Mouse (Mus musculus) CH12.LX (cell line): ENCODE data around the gene Fcrls. TPM values are rescaled to one million over a fixed set of nuclear protein-coding genes. Genes with fewer than 3 reads are reported as not detected.

Experiments used
- DNase-seq: peaks from one replicate; pipeline ENCODE4 v3.0.0-alpha.2; 2013; ENCODE audit errors: extremely low read depth
- H3K27ac ChIP-seq: 2 replicates; pipeline ENCODE4 v1.5.1; 2012; ENCODE audit warnings: low read depth, mild to moderate bottlenecking, control low read depth, moderate library complexity; ENCODE audit not compliant: insufficient read depth
- H3K27me3 ChIP-seq: replicated peaks from 2 replicates; pipeline ENCODE3; 2012; ENCODE audit warnings: inconsistent platforms
- H3K36me3 ChIP-seq, 2 experiments: replicated peaks in 1 of 2; 2 replicates each; pipeline versions ENCODE3 to v1.6.1; 2012; ENCODE audit warnings: inconsistent platforms in 1 of 2, low read length in 1 of 2, mild to moderate bottlenecking in 1 of 2, mixed read lengths in 1 of 2, moderate library complexity in 1 of 2; ENCODE audit not compliant: control insufficient read depth in 1 of 2, insufficient read depth in 1 of 2
- H3K4me1 ChIP-seq, 2 experiments: 2 replicates each; pipeline ENCODE4 v1.6.1; 2012; ENCODE audit warnings: inconsistent platforms in 1 of 2, moderate library complexity in 1 of 2; ENCODE audit not compliant: insufficient read depth in 2 of 2, control insufficient read depth in 1 of 2
- H3K4me2 ChIP-seq: 2 replicates; pipeline ENCODE4 v1.6.1; 2012; ENCODE audit warnings: low read depth, mild to moderate bottlenecking, control low read depth; ENCODE audit not compliant: poor library complexity, insufficient read depth, severe bottlenecking
- H3K4me3 ChIP-seq, 3 experiments: fragments of 150-350 bp in 1 of 3; sonication (generic) in 1 of 3; replicated peaks in 1 of 3; 2 replicates each; pipeline versions ENCODE3 to v1.5.1; 2011 to 2012; ENCODE audit warnings: low read depth in 2 of 3, low read length in 2 of 3, mild to moderate bottlenecking in 2 of 3, moderate library complexity in 2 of 3, control low read depth in 1 of 3, improper control_type of control experiment in 1 of 3, inconsistent platforms in 1 of 3, mixed read lengths in 1 of 3; ENCODE audit not compliant: poor library complexity in 1 of 3
- H3K79me2 ChIP-seq: replicated peaks from 2 replicates; pipeline ENCODE4 v1.6.1; 2012; ENCODE audit warnings: mild to moderate bottlenecking, moderate library complexity; ENCODE audit not compliant: control insufficient read depth, poor library complexity, insufficient read depth, severe bottlenecking; ENCODE audit errors: extremely low read depth
- H3K9ac ChIP-seq: 2 replicates; pipeline ENCODE4 v1.6.1; 2012; ENCODE audit warnings: low read depth, mild to moderate bottlenecking, control low read depth, moderate library complexity; ENCODE audit not compliant: insufficient read depth
- H3K9me3 ChIP-seq: replicated peaks from 2 replicates; pipeline ENCODE3; 2012; ENCODE audit warnings: low read length, inconsistent platforms, mixed read lengths
- CHD1 ChIP-seq: IDR thresholded peaks from 2 replicates; pipeline ENCODE4 v1.6.1; 2012; ENCODE audit warnings: low read depth, low read length, improper control_type of control experiment, inconsistent platforms
- CHD2 ChIP-seq: IDR thresholded peaks from 2 replicates; pipeline ENCODE4 v1.6.1; 2011; ENCODE audit warnings: low read length, improper control_type of control experiment
- ELF1 ChIP-seq: IDR thresholded peaks from 2 replicates; pipeline ENCODE4 v1.6.1; 2014; ENCODE audit warnings: low read depth, mild to moderate bottlenecking, inconsistent platforms, low read length, improper control_type of control experiment
- EP300 ChIP-seq: IDR thresholded peaks from 2 replicates; pipeline ENCODE4 v1.6.1; 2011; ENCODE audit warnings: low read length, improper control_type of control experiment
- ETS1 ChIP-seq: conservative IDR thresholded peaks from 2 replicates; pipeline ENCODE4 v1.6.1; 2012; ENCODE audit warnings: low read depth, mild to moderate bottlenecking, inconsistent platforms, low read length, improper control_type of control experiment, moderate library complexity
- GABPA ChIP-seq: IDR thresholded peaks from 2 replicates; pipeline ENCODE4 v1.6.1; 2012; ENCODE audit warnings: low read depth, low read length, improper control_type of control experiment, inconsistent platforms; ENCODE audit not compliant: insufficient replicate concordance
- IRF4 ChIP-seq: IDR thresholded peaks from 2 replicates; pipeline ENCODE4 v1.6.1; 2014; ENCODE audit warnings: low read depth, mild to moderate bottlenecking, inconsistent platforms, low read length, improper control_type of control experiment
- JUN ChIP-seq: IDR thresholded peaks from 2 replicates; pipeline ENCODE4 v1.6.1; 2011; ENCODE audit warnings: low read depth, mild to moderate bottlenecking, low read length, improper control_type of control experiment, moderate library complexity; ENCODE audit not compliant: insufficient read depth
- JUND ChIP-seq: conservative IDR thresholded peaks from 2 replicates; pipeline ENCODE4 v1.6.1; 2011; ENCODE audit warnings: low read depth, low read length, improper control_type of control experiment
- KAT2A ChIP-seq: IDR thresholded peaks from 2 replicates; pipeline ENCODE4 v1.6.1; 2012; ENCODE audit warnings: low read length, improper control_type of control experiment, inconsistent platforms; ENCODE audit not compliant: insufficient replicate concordance
- MAFK ChIP-seq: IDR thresholded peaks from 2 replicates; pipeline ENCODE4 v1.6.1; 2011; ENCODE audit warnings: low read length, improper control_type of control experiment; ENCODE audit not compliant: insufficient replicate concordance
- MEF2A ChIP-seq: IDR thresholded peaks from 2 replicates; pipeline ENCODE4 v1.6.1; 2014; ENCODE audit warnings: low read depth, mild to moderate bottlenecking, inconsistent platforms, low read length, improper control_type of control experiment, borderline replicate concordance
- MXI1 ChIP-seq: IDR thresholded peaks from 2 replicates; pipeline ENCODE4 v1.6.1; 2011; ENCODE audit warnings: mild to moderate bottlenecking, low read depth, low read length, improper control_type of control experiment
- MYC ChIP-seq: IDR thresholded peaks from 2 replicates; pipeline ENCODE4 v1.6.1; 2011; ENCODE audit warnings: low read depth, mild to moderate bottlenecking, improper control_type of control experiment, low read length
- NRF1 ChIP-seq: IDR thresholded peaks from 2 replicates; pipeline ENCODE4 v1.6.1; 2014; ENCODE audit warnings: low read depth, mild to moderate bottlenecking, inconsistent platforms, low read length, improper control_type of control experiment, moderate library complexity
- POLR2A ChIP-seq: IDR thresholded peaks from 2 replicates; pipeline ENCODE4 v1.6.1; 2011; ENCODE audit warnings: low read depth, mild to moderate bottlenecking, improper control_type of control experiment, low read length
- POLR2AphosphoS2 ChIP-seq: IDR thresholded peaks from 2 replicates; pipeline ENCODE4 v1.6.1; 2011; ENCODE audit warnings: low read depth, low read length, improper control_type of control experiment
- SMC3 ChIP-seq: IDR thresholded peaks from 2 replicates; pipeline ENCODE4 v1.6.1; 2011; ENCODE audit warnings: low read depth, low read length, improper control_type of control experiment
- TBP ChIP-seq: conservative IDR thresholded peaks from 2 replicates; pipeline ENCODE4 v1.6.1; 2011; ENCODE audit warnings: low read depth, low read length, improper control_type of control experiment
- TCF12 ChIP-seq: IDR thresholded peaks from 2 replicates; pipeline ENCODE4 v1.6.1; 2014; ENCODE audit warnings: low read depth, mild to moderate bottlenecking, inconsistent platforms, low read length, improper control_type of control experiment
- UBTF ChIP-seq: IDR thresholded peaks from 2 replicates; pipeline ENCODE4 v1.6.1; 2012; ENCODE audit warnings: low read depth, mild to moderate bottlenecking, inconsistent platforms, low read length, improper control_type of control experiment, moderate library complexity
- USF1 ChIP-seq: IDR thresholded peaks from 2 replicates; pipeline ENCODE4 v1.6.1; 2014; ENCODE audit warnings: low read depth, mild to moderate bottlenecking, inconsistent platforms, low read length, improper control_type of control experiment
- USF2 ChIP-seq: conservative IDR thresholded peaks from 2 replicates; pipeline ENCODE4 v1.6.1; 2011; ENCODE audit warnings: low read depth, low read length, improper control_type of control experiment
- ZC3H11A ChIP-seq: IDR thresholded peaks from 2 replicates; pipeline ENCODE4 v1.6.1; 2012; ENCODE audit warnings: low read depth, mild to moderate bottlenecking, inconsistent platforms, low read length, improper control_type of control experiment
- ZKSCAN1 ChIP-seq: IDR thresholded peaks from 2 replicates; pipeline ENCODE4 v1.6.1; 2012; ENCODE audit warnings: low read depth, inconsistent platforms, low read length, improper control_type of control experiment, borderline replicate concordance
- ZMIZ1 ChIP-seq: IDR thresholded peaks from 2 replicates; pipeline ENCODE4 v1.6.1; 2012; ENCODE audit warnings: low read depth, mild to moderate bottlenecking, inconsistent platforms, low read length, improper control_type of control experiment
- dilution Hi-C: fragments of 300-500 bp; cut with MboI; formaldehyde crosslinking; loops from 2 replicates; pipeline ENCODE4 v1.14.3; 2020; ENCODE audit warnings: low sequenced_read_pairs; ENCODE audit not compliant: extremely low pct_unique_long_range_greater_than_20kb, extremely low pct_ligation_motif_present
- in situ Hi-C: fragments of 300-500 bp; cut with MboI; formaldehyde crosslinking; loops from 3 replicates; pipeline ENCODE4 v1.14.3; 2019; ENCODE audit warnings: low sequenced_read_pairs, low pct_ligation_motif_present, low pct_unique_long_range_greater_than_20kb, mixed read lengths
- polyA plus RNA-seq: library from polyadenylated mRNA; unstranded; fragments of >175 nt; gene quantifications from 2 replicates; pipeline ENCODE4 v1.2.1, GENCODE M21; 2012; ENCODE audit warnings: low read depth; ENCODE audit not compliant: insufficient read length
- total RNA-seq, 2 experiments: library from RNA; depleted of rRNA; stranded (reverse); fragments of 300-350 nt in 1 of 2; fragments of >200 nt in 1 of 2; gene quantifications; 2 replicates each; pipeline ENCODE4 v1.2.3; 2012 to 2014

Fcrls gene
- total and polyA plus RNA-seq, 3 experiments, result 0.13 TPM; not detected in 2

DNA sequence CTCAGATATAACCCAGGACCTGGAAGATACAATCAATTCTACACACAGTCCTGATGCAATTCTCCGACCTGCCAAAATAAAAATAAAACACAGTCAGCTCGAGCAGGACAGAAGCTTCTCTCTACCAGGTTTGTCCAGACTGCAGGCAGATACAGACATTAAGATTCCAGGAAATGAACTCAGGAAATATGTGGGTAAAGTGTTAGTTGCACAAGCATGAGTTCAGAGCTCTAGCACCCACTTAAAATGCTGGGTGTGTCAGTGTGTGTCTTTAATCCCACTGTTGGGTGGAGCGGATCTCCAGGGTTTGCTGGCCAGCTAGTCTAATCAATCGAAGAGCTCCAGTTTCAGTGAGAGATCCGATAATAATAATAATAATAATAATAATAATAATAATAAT, 3.0 kb upstream of the Fcrls start:
- no peak for DNase-seq
- Histone ChIP-seq H3K9ac (no peak overlapping the region), H3K9me3 (no peaks in the 10 kb centered on the region), H3K79me2 (no peaks in the 10 kb centered on the region), H3K27me3 (no peaks in the 10 kb centered on the region), H3K36me3 (no peaks in the 10 kb centered on the region), H3K27ac (no peak overlapping the region), H3K4me2 (no peak overlapping the region), H3K4me3 (no peak overlapping the region), H3K4me1 (peaks cover 0 to 6% of the 10 kb centered on the region in 2 experiments; a peak in 2 of 4 replicates)
- dilution Hi-C loops, result no loop called here
- in situ Hi-C loops, result no loop called here
- TF ChIP-seq MAFK (no peak), ELF1 (no peak), USF1 (no peak), MXI1 (no peak), KAT2A (no peak), ZKSCAN1 (no peak), USF2 (no peak), POLR2AphosphoS2 (no peak), UBTF (no peak)

DNA sequence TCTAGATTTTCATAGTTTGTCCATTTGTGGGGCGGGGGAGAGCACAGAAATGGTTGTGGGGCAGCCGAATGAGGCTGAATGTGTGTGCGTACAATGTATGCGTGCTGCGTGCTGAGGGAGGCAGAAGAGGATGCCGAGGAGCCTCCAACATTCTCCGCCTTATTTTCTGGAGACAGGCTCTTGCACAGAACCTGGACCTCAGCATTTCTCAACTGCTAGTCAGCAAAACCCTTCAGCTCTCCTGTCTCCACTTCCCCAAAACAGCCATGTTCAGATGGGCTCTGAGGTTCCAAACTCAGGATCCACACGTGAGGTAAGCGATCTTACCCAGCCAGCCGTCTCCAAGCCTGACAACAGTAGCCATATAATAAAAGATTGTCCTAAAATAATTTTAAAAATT, 8.3 kb downstream of the Fcrls start:
- no peaks in the 10 kb centered on the region for H3K27me3 ChIP-seq
- no peaks in the 10 kb centered on the region for H3K9me3 ChIP-seq
- dilution Hi-C loops, result no loop called here
- no peaks in the 10 kb centered on the region for H3K36me3 ChIP-seq
- no peak overlapping the region for H3K9ac ChIP-seq
- DNase-seq, result no peak
- no peak overlapping the region for H3K27ac ChIP-seq
- H3K79me2 ChIP-seq, result no peaks in the 10 kb centered on the region
- H3K4me3 ChIP-seq, result no peak overlapping the region
- no peaks in the 10 kb centered on the region for H3K4me1 ChIP-seq
- TF ChIP-seq JUN (no peak), CHD2 (no peak), UBTF (no peak), POLR2AphosphoS2 (no peak), GABPA (no peak), MEF2A (no peak)
- TF ChIP-seq, all 38 proteins: peak for 0
- H3K4me2 ChIP-seq, result no peak overlapping the region
- in situ Hi-C loops, result no loop called here

- H3K9ac ChIP-seq, result no peak overlapping the region
- peaks cover 0 to 10% of the 10 kb centered on the region in 2 experiments; a peak in 1 of 4 replicates for H3K4me1 ChIP-seq
- no peaks in the 10 kb centered on the region for H3K27me3 ChIP-seq
- H3K36me3 ChIP-seq, result no peaks in the 10 kb centered on the region
- TF ChIP-seq TCF12, result no peak
- TF ChIP-seq UBTF, result no peak
- no peak for TF ChIP-seq ZMIZ1
- no peak for TF ChIP-seq CHD1
- no peak for TF ChIP-seq MEF2A
- TF ChIP-seq JUND, result no peak
- no peak for TF ChIP-seq MXI1
- TF ChIP-seq ZC3H11A, result no peak
- no peak for TF ChIP-seq TBP
- no peak for TF ChIP-seq KAT2A
- TF ChIP-seq ETS1, result no peak
- no peak for TF ChIP-seq NRF1
- TF ChIP-seq JUN, result no peak
- TF ChIP-seq SMC3, result no peak
- no peak for TF ChIP-seq POLR2A
- TF ChIP-seq EP300, result no peak
- no peak for TF ChIP-seq IRF4
- no peak for TF ChIP-seq MYC
- in situ Hi-C loops (loop anchor here (5.0 kb wide), 1 partner anchor 173 kb away; no protein-coding TSS in a partner anchor), dilution Hi-C loops (no loop called here)
- H3K4me2 ChIP-seq, result no peak overlapping the region
- H3K79me2 ChIP-seq, result no peaks in the 10 kb centered on the region
- no peak for DNase-seq
- H3K9me3 ChIP-seq, result no peaks in the 10 kb centered on the region
- H3K4me3 ChIP-seq, result no peak overlapping the region
- H3K27ac ChIP-seq, result no peak overlapping the region
These were observed 14.0 kb downstream of the Fcrls start for GRCm38 (mm10) chr3:87249571-87249970.
